Mouse (Mus musculus) right cerebral cortex, postnatal 10 days (tissue): ENCODE data around the gene Fmo1.

Experiments
- DNase-seq, 2 experiments: peaks; one replicate each; pipeline ENCODE4 v3.0.0; 2021; ENCODE audit warnings: low spot score in 2 of 2

Gene Fmo1

GRCm38 (mm10) chr1:162866280-162866681 is at the start of gene Fmo1:
Fmo1 (minus strand) TSS chr1:162866610.
- no peak for DNase-seq

GRCm38 (mm10) chr1:162914932-162915556 is 48.6 kb upstream of the Fmo1 start:
- no peak for DNase-seq

DNA sequence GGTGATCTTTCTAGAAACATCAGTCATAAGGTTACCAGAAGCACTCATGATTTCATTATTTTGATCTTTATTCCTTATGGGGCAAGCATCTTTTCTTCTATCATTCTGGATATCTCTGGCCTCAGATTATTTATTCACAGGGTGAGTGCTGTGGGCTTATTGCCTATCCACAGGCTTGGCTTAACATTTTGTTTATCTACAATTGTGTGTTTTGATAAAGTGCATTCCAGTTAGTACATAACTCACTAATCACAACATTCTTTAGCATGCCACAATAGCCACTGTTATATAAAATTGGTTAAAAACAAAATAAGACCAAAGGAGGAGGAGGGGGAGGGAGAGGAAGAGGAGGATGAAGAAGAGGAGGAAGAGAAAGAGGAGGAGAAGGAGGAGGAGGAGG is 45.7 kb upstream of the Fmo1 start:
- DNase-seq = no peak

DNA sequence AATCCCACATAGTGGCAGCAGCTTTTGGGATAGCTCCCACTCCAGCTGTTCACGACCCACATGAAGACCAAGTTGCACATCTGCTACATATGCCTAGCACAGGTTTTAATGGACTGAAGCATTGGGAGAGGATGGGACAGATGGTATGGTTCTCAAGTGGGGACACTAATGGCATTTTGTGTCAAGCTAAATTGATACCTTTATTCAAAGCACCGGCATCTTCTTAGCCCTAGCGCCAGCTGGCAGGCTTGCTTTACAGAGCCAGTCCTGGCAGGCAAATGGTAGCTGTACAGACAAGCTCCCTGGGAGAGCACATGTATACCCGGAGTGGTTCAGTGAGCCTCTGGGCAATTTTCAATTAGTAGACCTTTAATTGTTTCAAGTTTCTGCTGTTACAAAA is 35.5 kb upstream of the Fmo1 start:
- peak in 1 of 2 experiments; percentile 23 for DNase-seq

GRCm38 (mm10) chr1:162897838-162898811 is 31.7 kb upstream of the Fmo1 start, which contains the start of gene Fmo2:
Fmo2 (minus strand) TSS chr1:162898726.
- DNase-seq = no peak

DNA sequence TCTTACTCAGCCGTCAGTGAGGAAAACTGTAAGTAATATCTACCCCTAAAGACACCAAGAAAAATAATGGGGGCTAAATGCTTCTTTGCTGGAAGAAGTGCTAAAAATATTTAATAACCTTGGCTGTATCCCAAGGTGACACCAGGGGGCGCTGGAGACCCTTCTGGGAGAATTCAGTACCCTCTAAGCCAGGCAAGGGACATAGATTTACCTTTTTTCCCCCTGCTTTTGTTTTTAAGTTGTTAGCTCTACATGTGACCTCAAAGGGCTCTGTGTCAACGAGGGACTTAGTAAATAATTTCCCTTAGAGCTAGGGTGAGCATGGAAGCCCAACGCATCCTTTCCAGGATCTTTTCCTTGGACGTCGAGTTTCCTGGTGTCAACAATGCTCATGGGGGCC is 29.5 kb upstream of the Fmo1 start:
- peak; percentile 38 to 77 for DNase-seq

GRCm38 (mm10) chr1:162893014-162893413 is 26.6 kb upstream of the Fmo1 start:
- DNase-seq = no peak

DNA sequence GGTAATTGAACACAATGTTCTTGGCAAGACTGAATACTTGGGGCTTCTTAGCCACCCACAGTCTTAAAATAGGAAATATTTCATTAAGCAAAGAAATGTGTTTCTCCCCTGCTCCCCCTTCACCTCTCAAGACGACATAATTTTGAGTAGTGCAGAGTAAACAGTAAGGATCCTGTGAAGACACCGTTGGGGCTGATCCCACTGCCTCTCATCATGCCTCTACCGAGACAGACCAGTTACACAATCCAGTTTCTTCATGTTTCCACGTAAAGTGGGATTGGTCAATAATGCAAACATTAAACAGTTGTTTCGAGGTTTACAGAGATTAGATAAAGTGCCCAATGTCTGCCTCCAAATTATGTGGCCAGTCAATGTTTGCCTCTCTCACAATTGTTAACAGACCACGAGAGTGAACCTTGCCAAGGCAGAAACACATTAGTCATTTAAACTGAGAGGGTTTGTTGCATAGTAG is 25.6 kb upstream of the Fmo1 start:
- no peak for DNase-seq

- no peak for DNase-seq
Observed at GRCm38 (mm10) chr1:162888646-162889045, 22.2 kb upstream of the Fmo1 start.

- DNase-seq = no peak
Observed at GRCm38 (mm10) chr1:162887644-162888043, 21.2 kb upstream of the Fmo1 start.

GRCm38 (mm10) chr1:162886138-162886816 is 19.9 kb upstream of the Fmo1 start:
- DNase-seq = no peak

DNA sequence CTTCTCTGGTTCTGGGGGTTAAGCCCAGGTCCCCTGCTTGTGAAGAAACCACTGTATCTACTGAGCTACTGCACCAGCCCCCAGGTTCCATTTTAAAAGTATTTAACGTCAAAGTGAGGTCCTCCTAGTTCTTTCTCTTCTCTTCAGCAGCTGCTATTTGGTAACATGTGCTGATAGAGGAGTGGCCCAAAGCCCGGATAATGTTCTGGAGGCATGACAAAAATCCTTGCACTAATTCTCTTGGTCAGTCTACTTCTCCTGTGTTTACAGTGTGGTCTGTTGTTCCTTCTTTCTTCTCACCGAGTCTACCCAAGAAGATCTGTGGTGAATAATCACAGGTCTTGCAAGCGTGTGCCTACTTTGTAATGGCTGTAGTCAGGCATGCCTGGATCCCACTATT is 16.3 kb upstream of the Fmo1 start:
- no peak for DNase-seq

DNA sequence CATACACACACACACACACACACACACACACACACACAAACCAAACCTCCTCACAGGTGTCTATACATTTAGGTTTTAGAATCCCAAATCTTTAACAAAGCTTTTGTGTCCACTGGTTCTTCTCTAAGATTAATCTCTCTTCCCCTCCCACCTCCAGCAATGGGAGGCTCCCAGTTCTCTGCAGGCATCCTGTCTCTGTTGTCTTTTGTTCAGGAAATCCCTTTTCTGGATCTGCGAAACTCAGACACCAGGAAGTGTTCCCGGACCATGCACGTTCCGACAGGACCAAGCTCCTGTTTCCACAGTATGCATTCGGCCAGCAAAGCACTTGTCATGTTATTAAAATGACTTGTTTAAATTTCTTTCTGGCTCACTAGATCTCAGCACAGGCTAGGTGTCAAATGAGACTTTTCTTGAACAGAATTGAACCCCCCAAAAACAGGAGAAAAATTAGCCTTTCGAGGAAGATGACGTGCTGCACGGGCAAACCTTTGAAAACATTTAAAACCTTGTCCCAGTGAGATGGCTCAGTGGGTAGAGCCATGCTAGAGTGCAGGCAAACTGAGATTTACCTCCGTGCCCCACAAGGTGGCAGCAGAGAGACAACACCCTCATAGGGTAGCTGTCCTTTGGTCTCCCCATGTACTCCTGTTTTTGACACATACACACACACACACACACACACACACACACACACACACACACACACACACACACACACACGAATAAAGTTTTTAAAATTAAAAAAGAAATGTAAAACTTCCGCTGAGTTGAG is 13.4 kb upstream of the Fmo1 start:
- peak in 1 of 2 experiments; percentile 35 for DNase-seq

- no peak for DNase-seq
Observed at GRCm38 (mm10) chr1:162875091-162875490, 8.7 kb upstream of the Fmo1 start.

DNA sequence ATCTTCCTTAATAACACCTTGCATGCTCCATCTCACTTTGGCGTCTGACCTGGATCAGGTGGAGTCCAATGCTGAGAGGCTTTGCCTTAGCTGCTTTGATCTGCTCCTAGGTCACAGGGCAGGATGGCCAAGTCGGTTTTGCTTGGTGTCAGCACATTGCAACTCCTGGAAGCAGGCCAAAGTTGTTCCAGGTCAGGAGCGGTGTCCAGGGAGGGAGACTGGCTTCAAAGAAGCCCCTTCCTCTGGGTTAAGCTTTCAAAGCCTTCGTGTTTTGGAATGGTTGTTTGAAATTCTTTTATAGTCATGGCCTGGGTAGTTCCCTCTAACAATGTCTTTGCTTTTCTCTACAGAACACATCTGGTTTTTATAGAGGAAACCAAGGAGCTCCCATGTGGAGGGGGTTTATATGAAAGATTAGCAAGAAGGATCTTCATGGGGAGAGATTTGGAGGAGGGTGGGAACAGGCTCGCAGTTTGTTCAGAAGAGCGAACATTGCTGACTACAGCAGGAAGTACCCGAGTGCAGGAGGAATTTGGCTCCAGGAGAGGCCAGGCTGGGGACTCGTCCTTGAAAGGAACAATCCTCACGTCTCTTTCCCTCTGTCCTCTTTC is 5.4 kb upstream of the Fmo1 start:
- no peak for DNase-seq

GRCm38 (mm10) chr1:162870978-162871377 is 4.6 kb upstream of the Fmo1 start:
- no peak for DNase-seq

GRCm38 (mm10) chr1:162867396-162867795 is 986 bp upstream of the Fmo1 start:
- DNase-seq = no peak

GRCm38 (mm10) chr1:162865493-162865830 is 948 bp downstream of the Fmo1 start:
- no peak for DNase-seq

DNA sequence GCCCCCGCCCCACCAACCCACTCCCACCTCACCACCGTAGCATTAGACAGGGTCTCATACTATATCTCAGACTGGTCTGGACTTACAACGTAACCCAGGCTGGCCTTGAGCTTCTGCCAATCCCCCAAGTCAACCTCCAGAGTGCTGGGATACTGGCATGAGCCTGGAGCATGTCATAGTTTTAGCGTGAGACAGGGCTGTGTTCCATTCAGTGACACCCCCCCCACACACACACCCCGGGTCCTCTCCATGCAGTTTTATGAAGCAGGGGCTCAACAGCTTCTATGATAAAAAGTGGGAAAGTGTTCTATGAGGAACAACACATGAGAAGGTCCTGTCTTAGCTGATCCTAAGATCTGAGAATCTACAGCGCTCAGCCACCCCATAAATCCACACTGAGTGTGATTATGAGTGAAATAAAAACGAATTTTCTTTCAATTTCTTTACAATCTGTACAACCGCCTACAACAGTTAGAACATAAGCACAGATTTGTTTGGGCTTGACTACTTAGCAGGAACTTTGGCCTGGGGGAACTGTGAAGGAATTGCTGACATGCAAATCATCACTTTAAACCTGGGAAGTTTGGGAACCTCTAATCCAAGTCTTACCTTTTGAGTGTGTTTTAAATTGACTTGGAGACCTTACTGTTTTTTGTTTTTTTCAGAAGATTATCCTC is 1.5 kb downstream of the Fmo1 start:
- no peak for DNase-seq

GRCm38 (mm10) chr1:162864279-162864678 is 2.1 kb downstream of the Fmo1 start:
- DNase-seq = no peak

DNA sequence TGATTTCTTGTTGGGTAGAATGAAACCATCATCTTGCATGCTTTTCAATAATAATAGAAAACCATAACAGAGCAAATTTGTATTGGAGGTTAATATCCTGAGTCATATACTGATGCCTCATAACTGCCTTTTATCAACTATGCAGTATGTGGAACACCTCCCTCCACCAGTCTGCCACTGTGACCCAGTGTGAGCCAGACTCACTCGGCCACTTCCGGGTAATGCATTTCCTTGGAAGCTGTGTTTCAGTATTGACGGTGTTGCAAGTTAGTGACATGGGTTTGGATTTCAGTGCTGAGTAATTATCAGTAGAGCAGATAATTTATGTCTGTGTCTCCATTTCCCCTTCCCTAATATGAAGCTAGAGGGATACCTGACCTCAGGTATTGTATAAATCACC is 2.8 kb downstream of the Fmo1 start:
- no peak for DNase-seq
